Mouse (Mus musculus) liver, embryonic 16.5 days (tissue): Measurements from ENCODE around the gene Ubl7. TPM values are rescaled to one million over a fixed set of nuclear protein-coding genes. Genes with fewer than 3 reads are reported as not detected.

Experiments
- ATAC-seq: fragments of 200-750 bp; cut with Nextera tagmentation; 2 replicates; pipeline ENCODE4 v1.8.0; 2017; ENCODE audit warnings: low read depth, mild to moderate bottlenecking, moderate number of reproducible peaks, moderate library complexity
- H3K27ac ChIP-seq: fragments of 300-500 bp; sonication (generic); 2 replicates; pipeline ENCODE4 v1.5.1; 2014; ENCODE audit warnings: mild to moderate bottlenecking, low read length
- H3K27me3 ChIP-seq: fragments of 300-500 bp; sonication (generic); 2 replicates; pipeline ENCODE4 v1.6.1; 2014; ENCODE audit warnings: low read depth, low read length, mixed read lengths; ENCODE audit not compliant: control insufficient read depth, insufficient read depth
- H3K36me3 ChIP-seq: fragments of 300-500 bp; sonication (generic); 2 replicates; pipeline ENCODE4 v1.6.1; 2014; ENCODE audit warnings: mild to moderate bottlenecking; ENCODE audit not compliant: control insufficient read depth, insufficient read depth
- H3K4me1 ChIP-seq: fragments of 300-500 bp; sonication (generic); 2 replicates; pipeline ENCODE4 v1.6.1; 2014; ENCODE audit warnings: low read depth, low read length, mixed read lengths; ENCODE audit not compliant: control insufficient read depth
- H3K4me2 ChIP-seq: fragments of 300-500 bp; sonication (generic); 2 replicates; pipeline ENCODE4 v1.6.1; 2014; ENCODE audit warnings: low read depth, low read length, mixed read lengths
- H3K4me3 ChIP-seq: fragments of 300-500 bp; sonication (generic); 2 replicates; pipeline ENCODE4 v1.5.1; 2014; ENCODE audit warnings: low read depth, mild to moderate bottlenecking, low read length
- H3K9ac ChIP-seq: fragments of 300-500 bp; sonication (generic); 2 replicates; pipeline ENCODE4 v1.6.1; 2014; ENCODE audit warnings: low read depth, low read length
- H3K9me3 ChIP-seq: fragments of 300-500 bp; sonication (generic); replicated peaks from 2 replicates; pipeline ENCODE4 v1.6.1; 2016; ENCODE audit warnings: low read length; ENCODE audit not compliant: control insufficient read depth
- WGBS: fragments of 180-500 bp; shearing (Covaris S2); extraction: QIAGEN DNeasy Blood & Tissue Kit; methylation state at CpG from one replicate; pipeline ENCODE4 v1.1.7; 2014; ENCODE audit not compliant: insufficient replicate concordance; 5-methylcytosine and 5-hydroxymethylcytosine counted together
- polyA plus RNA-seq: library from polyadenylated mRNA; unstranded; fragments of >200 nt; fragmentation: Nextera tagmentation; extraction: Ambion mirVana; gene quantifications from 2 replicates; pipeline ENCODE4 v1.2.1, GENCODE M21; 2015

Gene Ubl7
- polyA plus RNA-seq, 1 experiment from 2014 or later, result 50.5 TPM

- no peaks in the 10 kb centered on the region for H3K9me3 ChIP-seq
- peak overlapping the region; percentile 64 for H3K4me3 ChIP-seq
- 5% methylated on average over 28 of the region's 28 CpGs for WGBS
- no peak for ATAC-seq
- peaks cover 2% of the 10 kb centered on the region for H3K4me1 ChIP-seq
- no peak overlapping the region for H3K27ac ChIP-seq
- peaks cover 68% of the 10 kb centered on the region for H3K27me3 ChIP-seq
- H3K9ac ChIP-seq, result no peak overlapping the region
- H3K4me2 ChIP-seq, result peak overlapping the region; percentile 78
- no peaks in the 10 kb centered on the region for H3K36me3 ChIP-seq
Observed at GRCm38 (mm10) chr9:57940861-57941638, 30.3 kb downstream of the Ubl7 start.

GRCm38 (mm10) chr9:57942039-57942438 lies 31.3 kb downstream of the Ubl7 start:
- H3K27me3 ChIP-seq, result peaks cover 64% of the 10 kb centered on the region
- no peak overlapping the region for H3K9ac ChIP-seq
- peaks cover 2% of the 10 kb centered on the region for H3K4me1 ChIP-seq
- H3K4me2 ChIP-seq, result no peak overlapping the region
- H3K36me3 ChIP-seq, result no peaks in the 10 kb centered on the region
- H3K9me3 ChIP-seq, result no peaks in the 10 kb centered on the region
- no peak overlapping the region for H3K27ac ChIP-seq
- WGBS, result 45% methylated on average over 2 of the region's 2 CpGs
- ATAC-seq, result no peak
- H3K4me3 ChIP-seq, result no peak overlapping the region

- H3K9me3 ChIP-seq, result no peaks in the 10 kb centered on the region
- no peak for ATAC-seq
- H3K4me3 ChIP-seq, result no peak overlapping the region
- no peak overlapping the region for H3K4me2 ChIP-seq
- WGBS, result 23% methylated on average over 2 of the region's 2 CpGs
- no peak overlapping the region for H3K9ac ChIP-seq
- H3K27ac ChIP-seq, result no peak overlapping the region
- H3K36me3 ChIP-seq, result no peaks in the 10 kb centered on the region
- H3K27me3 ChIP-seq, result peaks cover 56% of the 10 kb centered on the region
- H3K4me1 ChIP-seq, result peaks cover 2% of the 10 kb centered on the region
Observed at GRCm38 (mm10) chr9:57943067-57943466, 32.3 kb downstream of the Ubl7 start.

- H3K36me3 ChIP-seq, result no peaks in the 10 kb centered on the region
- no peak overlapping the region for H3K4me2 ChIP-seq
- H3K4me3 ChIP-seq, result no peak overlapping the region
- no peak overlapping the region for H3K9ac ChIP-seq
- H3K27me3 ChIP-seq, result peaks cover 41% of the 10 kb centered on the region
- WGBS, result 15% methylated on average over 5 of the region's 5 CpGs
- H3K27ac ChIP-seq, result no peak overlapping the region
- peaks cover 2% of the 10 kb centered on the region for H3K4me1 ChIP-seq
- no peak for ATAC-seq
- no peaks in the 10 kb centered on the region for H3K9me3 ChIP-seq
Observed at GRCm38 (mm10) chr9:57944572-57944971, 33.8 kb downstream of the Ubl7 start.

GRCm38 (mm10) chr9:57945771-57946616 lies 35.2 kb downstream of the Ubl7 start:
- H3K4me1 ChIP-seq, result no peaks in the 10 kb centered on the region
- ATAC-seq, result no peak
- no peaks in the 10 kb centered on the region for H3K36me3 ChIP-seq
- peaks cover 26% of the 10 kb centered on the region for H3K27me3 ChIP-seq
- H3K9me3 ChIP-seq, result no peaks in the 10 kb centered on the region
- H3K9ac ChIP-seq, result no peak overlapping the region
- no peak overlapping the region for H3K4me2 ChIP-seq
- no peak overlapping the region for H3K27ac ChIP-seq
- H3K4me3 ChIP-seq, result no peak overlapping the region
- 63% methylated on average over 8 of the region's 8 CpGs for WGBS

- H3K27ac ChIP-seq, result no peak overlapping the region
- H3K4me2 ChIP-seq, result no peak overlapping the region
- no peak for ATAC-seq
- H3K36me3 ChIP-seq, result no peaks in the 10 kb centered on the region
- H3K27me3 ChIP-seq, result peaks cover 15% of the 10 kb centered on the region
- WGBS, result 54% methylated on average over 6 of the region's 7 CpGs
- no peak overlapping the region for H3K9ac ChIP-seq
- no peaks in the 10 kb centered on the region for H3K9me3 ChIP-seq
- H3K4me1 ChIP-seq, result no peaks in the 10 kb centered on the region
- H3K4me3 ChIP-seq, result no peak overlapping the region
Observed at GRCm38 (mm10) chr9:57947381-57948030, 36.7 kb downstream of the Ubl7 start.

GRCm38 (mm10) chr9:57948333-57948931 lies 37.7 kb downstream of the Ubl7 start:
- Histone ChIP-seq H3K4me1 (no peaks in the 10 kb centered on the region), H3K4me2 (no peak overlapping the region), H3K4me3 (no peak overlapping the region), H3K9ac (no peak overlapping the region), H3K36me3 (no peaks in the 10 kb centered on the region), H3K9me3 (no peaks in the 10 kb centered on the region), H3K27ac (no peak overlapping the region), H3K27me3 (peaks cover 6% of the 10 kb centered on the region; the same call in 1 of the 2 replicates)
- 58% methylated on average over 7 of the region's 7 CpGs for WGBS
- ATAC-seq, result no peak

- Histone ChIP-seq H3K4me1 (no peaks in the 10 kb centered on the region), H3K27ac (no peak overlapping the region), H3K4me2 (no peak overlapping the region), H3K36me3 (no peaks in the 10 kb centered on the region), H3K27me3 (peaks cover 3% of the 10 kb centered on the region; the same call in 1 of the 2 replicates), H3K9me3 (no peaks in the 10 kb centered on the region), H3K4me3 (no peak overlapping the region), H3K9ac (no peak overlapping the region)
- 66% methylated on average over 8 of the region's 8 CpGs for WGBS
- ATAC-seq, result no peak
Observed at GRCm38 (mm10) chr9:57949102-57949704, 38.4 kb downstream of the Ubl7 start.
